Mouse (Mus musculus) cerebellum, adult 2 months (tissue): ENCODE measurements at regions not wholly inside any gene's neighbourhood (a gene's known extent, or its start where the extent isn't known, plus 50 kb on each side); places are given as distances from the start of the nearest gene placed in this dataset.

Source experiments
- CTCF ChIP-seq: fragments of 200-500 bp; IDR thresholded peaks from 2 replicates; pipeline ENCODE4 v1.5.1; 2011; ENCODE audit warnings: low read depth, mild to moderate bottlenecking, control low read depth, low read length, moderate library complexity, borderline replicate concordance; ENCODE audit not compliant: insufficient read depth
- POLR2A ChIP-seq: fragments of 200-500 bp; IDR thresholded peaks from 2 replicates; pipeline ENCODE4 v1.6.1; 2011; ENCODE audit warnings: low read length, control low read depth, borderline replicate concordance; ENCODE audit not compliant: insufficient read depth

DNA sequence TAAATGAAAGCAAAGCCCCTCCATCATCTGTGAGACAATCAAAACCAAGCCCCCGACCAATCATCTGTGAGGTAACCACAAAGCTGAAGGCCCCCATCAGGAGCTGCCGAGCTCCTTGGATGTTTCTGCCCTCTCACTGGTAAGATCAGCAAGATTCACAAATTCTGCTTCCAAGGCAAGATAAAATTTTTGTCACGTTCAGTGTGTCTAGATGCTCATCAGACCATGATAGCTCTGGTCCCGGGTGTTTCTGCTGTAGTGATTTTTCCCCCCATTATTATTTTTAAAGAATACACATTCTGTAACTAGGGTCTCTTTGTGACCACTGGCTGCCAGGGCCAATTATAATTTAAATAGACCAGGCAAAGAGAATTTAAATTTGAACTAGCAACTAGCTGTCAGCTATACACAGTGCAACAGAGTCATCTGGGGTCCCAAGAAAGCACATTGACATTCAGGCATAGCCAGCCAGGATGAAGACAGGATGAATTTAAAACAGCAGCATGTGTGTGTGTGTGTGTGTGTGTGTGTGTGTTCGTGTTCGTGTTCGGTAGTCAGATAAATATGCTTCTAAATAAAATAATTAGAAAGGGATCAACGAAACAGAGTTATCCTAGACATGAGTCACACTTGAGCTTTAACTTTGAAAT, 83.4 kb upstream of the Ankrd50 start:
- TF ChIP-seq CTCF (no peak), POLR2A (no peak)
